Mouse (Mus musculus): Measurements from ENCODE around the gene Angel1. TPM values are rescaled to one million over a fixed set of nuclear protein-coding genes. Genes with fewer than 3 reads are reported as not detected.

Gene Angel1
- total RNA-seq (2014; rRNA removed), result 4.5 and 6.5 TPM in 2 replicates
- 6.2 and 7.1 TPM in 2 replicates for polyA plus RNA-seq (2015; fragmentation: Nextera tagmentation; extraction: Ambion mirVana)

DNA sequence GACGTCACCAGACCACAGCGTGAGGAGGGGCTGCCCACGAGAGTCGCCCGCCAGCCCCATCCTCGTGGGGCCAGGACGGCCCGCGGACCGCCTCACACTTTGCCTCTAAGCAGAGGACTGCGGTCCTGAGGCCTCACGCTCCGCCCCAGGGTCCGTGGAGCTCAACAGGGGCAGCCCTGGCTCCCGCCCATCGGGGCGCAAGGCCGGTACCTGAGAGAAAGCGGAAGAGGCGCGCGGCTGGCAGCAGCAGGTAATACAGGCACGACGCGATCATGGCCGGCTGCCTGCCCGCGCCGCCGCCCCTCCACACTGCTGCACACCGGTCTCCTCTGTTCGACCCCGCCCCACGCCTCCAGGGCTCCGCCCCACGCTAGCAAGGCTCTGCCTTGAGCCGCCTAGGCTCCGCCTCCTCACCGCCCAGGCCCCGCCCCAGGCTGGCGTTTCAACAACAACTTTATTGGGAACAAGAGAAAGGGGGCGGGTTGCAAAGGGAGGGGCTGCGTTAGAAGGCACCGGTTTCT, at the start of gene Angel1:
Gene Angel1 (minus strand): TSS at position 341 of the 521 bp plus-strand sequence.
- Histone ChIP-seq H3K9ac (peak within 1 kb of the TSS; percentile 58), H3K27ac (ENCODE audit: low read depth, low read length) (peak within 1 kb of the TSS; percentile 35; the same call in 1 of the 2 replicates), H3K4me2 (ENCODE audit: low read depth) (peak within 1 kb of the TSS; percentile 95), H3K36me3 (ENCODE audit: insufficient read depth) (no peaks in the 10 kb centered on the region), H3K4me1 (ENCODE audit: insufficient read depth) (peaks cover 8% of the 10 kb centered on the region; the same call in 1 of the 2 replicates), H3K27me3 (ENCODE audit: insufficient read depth, low read length) (no peaks in the 10 kb centered on the region), H3K4me3 (ENCODE audit: low read depth, low read length) (peak within 1 kb of the TSS; percentile 57), H3K9me3 (ENCODE audit: low read length) (no peaks in the 10 kb centered on the region)
- DNase-seq (peak; percentile 96), ATAC-seq (peak; percentile 98)
- TF ChIP-seq CTCF (IDR thresholded peaks at IDR 0.05; ENCODE audit: low read depth), result no peak; the same call in 1 of the 2 replicates
- WGBS, result 2% methylated on average over 44 of the region's 44 CpGs

DNA sequence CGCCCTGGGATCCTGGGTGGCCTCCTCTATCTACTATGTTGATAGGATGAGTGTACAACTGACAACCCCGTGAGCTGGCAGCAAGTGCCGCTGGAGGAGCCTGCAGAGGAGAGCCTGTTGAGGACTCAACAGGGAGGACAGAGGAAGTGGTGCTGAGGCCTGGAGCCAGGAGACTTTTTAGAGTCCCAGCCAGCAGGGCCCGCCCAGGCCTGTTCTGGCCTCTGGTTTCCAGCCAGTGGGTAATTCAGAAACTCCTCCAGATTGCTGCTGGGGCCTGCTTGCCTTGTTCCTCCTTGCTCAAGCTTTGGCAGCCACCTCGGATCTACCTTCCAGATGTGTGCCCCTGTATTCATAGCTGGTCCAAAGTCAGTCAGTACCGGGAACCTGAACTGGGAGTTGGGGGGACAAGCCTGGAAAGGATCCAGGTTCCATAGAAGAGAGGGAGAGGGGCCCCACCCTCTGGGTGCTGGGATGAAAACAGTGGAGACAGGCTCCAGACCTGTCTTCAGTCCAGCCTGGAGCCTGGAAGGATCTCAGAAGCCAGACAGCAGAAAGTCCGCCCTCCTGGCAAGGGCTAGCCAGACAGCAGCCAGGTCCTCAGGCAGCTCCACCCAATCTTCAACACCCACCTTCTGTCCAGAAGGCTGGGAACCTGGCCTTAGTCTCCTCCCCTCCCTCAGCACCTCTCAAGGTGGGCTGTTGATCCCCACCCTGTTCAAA, 49.5 kb upstream of the Angel1 start:
- no peak for DNase-seq
- H3K27me3 ChIP-seq (ENCODE audit: insufficient read depth, low read length), result no peaks in the 10 kb centered on the region
- H3K4me2 ChIP-seq (ENCODE audit: low read depth), result no peak overlapping the region
- 70% methylated on average over 7 of the region's 7 CpGs for WGBS
- no peak for ATAC-seq
- no peak for TF ChIP-seq CTCF (IDR thresholded peaks at IDR 0.05; ENCODE audit: low read depth)
- 0 out of 2 replicates have a peak, but pooled peaks cover 5% of the 10 kb centered on the region for H3K4me1 ChIP-seq (ENCODE audit: insufficient read depth)
- H3K9ac ChIP-seq, result no peak overlapping the region
- no peaks in the 10 kb centered on the region for H3K36me3 ChIP-seq (ENCODE audit: insufficient read depth)
- no peaks in the 10 kb centered on the region for H3K9me3 ChIP-seq (ENCODE audit: low read length)
- H3K27ac ChIP-seq (ENCODE audit: low read depth, low read length), result no peak overlapping the region
- H3K4me3 ChIP-seq (ENCODE audit: low read depth, low read length), result no peak overlapping the region

DNA sequence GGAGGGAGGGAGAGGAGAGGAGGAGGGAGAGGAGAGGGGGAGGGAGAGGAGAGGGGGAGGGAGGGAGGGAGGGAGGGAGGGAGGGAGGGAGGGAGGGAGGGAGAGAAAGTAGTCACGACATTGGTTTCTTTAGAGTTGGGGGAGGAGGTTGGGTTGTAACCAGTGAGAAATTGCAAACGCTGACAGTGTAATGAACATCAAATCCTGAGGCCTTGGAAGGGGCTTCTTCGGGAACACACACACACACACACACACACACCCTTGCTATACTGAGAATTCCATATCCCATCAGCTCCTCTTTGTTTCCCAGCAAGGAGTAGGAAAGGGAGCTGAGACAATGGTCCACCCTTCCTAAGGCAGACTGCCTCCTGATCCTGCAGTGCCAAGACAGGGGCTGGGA, 46.3 kb upstream of the Angel1 start:
- DNase-seq (peak; percentile 50), ATAC-seq (peak; percentile 68)
- Histone ChIP-seq H3K27me3 (ENCODE audit: insufficient read depth, low read length) (no peaks in the 10 kb centered on the region), H3K36me3 (ENCODE audit: insufficient read depth) (no peaks in the 10 kb centered on the region), H3K9me3 (ENCODE audit: low read length) (no peaks in the 10 kb centered on the region), H3K4me3 (ENCODE audit: low read depth, low read length) (no peak overlapping the region), H3K9ac (0 out of 2 replicates have a peak overlapping the region, but pooled peaks have one; percentile 19), H3K27ac (ENCODE audit: low read depth, low read length) (peak overlapping the region; percentile 72), H3K4me2 (ENCODE audit: low read depth) (0 out of 2 replicates have a peak overlapping the region, but pooled peaks have one; percentile 5), H3K4me1 (ENCODE audit: insufficient read depth) (0 out of 2 replicates have a peak, but pooled peaks cover 5% of the 10 kb centered on the region)
- TF ChIP-seq CTCF (IDR thresholded peaks at IDR 0.05; ENCODE audit: low read depth), result no peak
- WGBS, result 8% methylated on average over 3 of the region's 3 CpGs

DNA sequence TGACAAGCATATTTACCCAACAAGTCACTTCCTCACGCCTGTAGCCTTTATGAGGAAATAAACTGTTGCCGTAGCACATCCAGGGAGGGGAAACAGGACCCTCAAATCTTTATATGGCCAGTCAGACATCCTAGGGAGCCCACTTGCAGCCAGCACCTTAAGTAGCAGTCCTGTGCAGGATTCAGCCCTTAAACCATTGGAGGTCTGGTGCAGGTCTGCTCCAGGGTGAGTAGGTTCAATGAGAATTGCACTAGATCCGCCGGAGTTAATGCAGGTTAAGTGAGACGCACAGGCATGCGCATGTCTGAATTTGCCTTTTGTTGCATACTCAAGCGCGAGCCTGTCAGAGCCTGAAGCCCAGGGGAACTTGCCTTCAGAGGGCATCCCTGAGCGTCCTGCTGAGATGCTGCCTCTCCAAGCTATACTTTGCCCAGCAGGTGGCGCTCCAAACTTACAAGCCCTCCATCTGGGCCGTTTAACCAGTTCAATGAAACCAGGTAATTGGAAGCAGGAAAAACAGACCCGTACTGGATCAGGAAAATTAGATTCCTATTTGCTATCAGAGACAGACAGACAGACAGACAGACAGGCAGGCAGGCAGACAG, 45.7 kb upstream of the Angel1 start:
- H3K36me3 ChIP-seq (ENCODE audit: insufficient read depth), result no peaks in the 10 kb centered on the region
- peak overlapping the region; percentile 23; the same call in 1 of the 2 replicates for H3K4me2 ChIP-seq (ENCODE audit: low read depth)
- TF ChIP-seq CTCF (IDR thresholded peaks at IDR 0.05; ENCODE audit: low read depth), result peak; percentile 97
- ATAC-seq (peak; percentile 90), DNase-seq (peak; percentile 97)
- no peaks in the 10 kb centered on the region for H3K27me3 ChIP-seq (ENCODE audit: insufficient read depth, low read length)
- no peak overlapping the region for H3K4me3 ChIP-seq (ENCODE audit: low read depth, low read length)
- 0 out of 2 replicates have a peak, but pooled peaks cover 5% of the 10 kb centered on the region for H3K4me1 ChIP-seq (ENCODE audit: insufficient read depth)
- peak overlapping the region; percentile 42 for H3K27ac ChIP-seq (ENCODE audit: low read depth, low read length)
- 8% methylated on average over 12 of the region's 12 CpGs for WGBS
- H3K9me3 ChIP-seq (ENCODE audit: low read length), result no peaks in the 10 kb centered on the region
- H3K9ac ChIP-seq, result peak overlapping the region; percentile 2; the same call in 1 of the 2 replicates

DNA sequence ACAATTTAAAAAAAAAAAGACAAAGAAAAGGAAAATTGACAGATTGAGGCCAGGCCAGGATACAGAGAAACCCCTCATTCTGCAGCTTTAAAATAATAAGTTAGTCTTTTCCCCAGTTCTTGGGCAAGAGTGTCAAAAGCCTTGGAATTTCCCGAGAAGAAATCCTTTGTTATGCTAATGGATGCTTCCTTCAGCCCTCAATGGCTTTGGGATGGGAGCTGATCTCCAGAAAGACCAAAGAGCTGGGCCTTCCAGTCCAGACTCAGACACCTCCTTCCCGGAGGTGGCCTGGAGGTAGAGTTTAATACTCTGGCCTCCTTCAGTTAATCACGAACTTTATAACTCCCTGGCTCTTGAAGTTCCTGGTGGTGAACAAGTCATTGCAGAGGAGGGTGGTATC, 44.7 kb upstream of the Angel1 start:
- TF ChIP-seq CTCF (IDR thresholded peaks at IDR 0.05; ENCODE audit: low read depth), result no peak
- Histone ChIP-seq H3K27me3 (ENCODE audit: insufficient read depth, low read length) (no peaks in the 10 kb centered on the region), H3K4me3 (ENCODE audit: low read depth, low read length) (no peak overlapping the region), H3K9me3 (ENCODE audit: low read length) (no peaks in the 10 kb centered on the region), H3K27ac (ENCODE audit: low read depth, low read length) (no peak overlapping the region), H3K9ac (no peak overlapping the region), H3K4me2 (ENCODE audit: low read depth) (no peak overlapping the region), H3K36me3 (ENCODE audit: insufficient read depth) (no peaks in the 10 kb centered on the region), H3K4me1 (ENCODE audit: insufficient read depth) (0 out of 2 replicates have a peak, but pooled peaks cover 5% of the 10 kb centered on the region)
- 4% methylated on average over 3 of the region's 3 CpGs for WGBS
- ATAC-seq (no peak), DNase-seq (no peak)

DNA sequence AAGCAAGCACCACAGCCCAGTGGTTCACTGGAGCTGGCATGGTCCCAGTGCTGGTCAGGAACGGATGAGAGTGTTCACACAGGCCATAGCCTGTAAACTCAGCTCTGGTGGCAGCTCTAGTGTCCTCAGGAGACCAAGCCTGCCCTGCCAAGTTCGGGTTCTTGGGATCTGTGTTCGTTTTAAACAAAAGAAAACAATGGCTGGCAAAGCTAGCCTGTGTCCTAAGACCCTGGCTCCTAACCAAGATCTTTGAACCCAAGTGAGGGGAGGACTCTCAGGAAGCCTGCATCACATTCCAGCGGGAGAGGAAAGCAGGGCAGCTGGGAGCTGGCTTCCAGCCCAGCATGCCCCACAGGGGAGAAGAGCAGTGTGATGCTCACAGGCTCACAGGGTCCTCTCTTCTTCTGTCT, 44.0 kb upstream of the Angel1 start:
- ATAC-seq (no peak), DNase-seq (peak; percentile 50)
- Histone ChIP-seq H3K27me3 (ENCODE audit: insufficient read depth, low read length) (no peaks in the 10 kb centered on the region), H3K4me1 (ENCODE audit: insufficient read depth) (0 out of 2 replicates have a peak, but pooled peaks cover 5% of the 10 kb centered on the region), H3K27ac (ENCODE audit: low read depth, low read length) (no peak overlapping the region), H3K9me3 (ENCODE audit: low read length) (no peaks in the 10 kb centered on the region), H3K4me3 (ENCODE audit: low read depth, low read length) (no peak overlapping the region), H3K4me2 (ENCODE audit: low read depth) (no peak overlapping the region), H3K36me3 (ENCODE audit: insufficient read depth) (no peaks in the 10 kb centered on the region), H3K9ac (no peak overlapping the region)
- WGBS, result 8% methylated on average over 4 of the region's 4 CpGs
- no peak for TF ChIP-seq CTCF (IDR thresholded peaks at IDR 0.05; ENCODE audit: low read depth)
